Mouse (Mus musculus) urinary bladder, adult 18-20 months (tissue): ENCODE measurements around the gene Ppip5k2.

Source experiments
- DNase-seq, 2 experiments: peaks; one replicate each; pipeline ENCODE4 v3.0.0; 2022; ENCODE audit warnings: low spot score in 2 of 2, mixed read lengths in 2 of 2

The Ppip5k2 gene

DNA sequence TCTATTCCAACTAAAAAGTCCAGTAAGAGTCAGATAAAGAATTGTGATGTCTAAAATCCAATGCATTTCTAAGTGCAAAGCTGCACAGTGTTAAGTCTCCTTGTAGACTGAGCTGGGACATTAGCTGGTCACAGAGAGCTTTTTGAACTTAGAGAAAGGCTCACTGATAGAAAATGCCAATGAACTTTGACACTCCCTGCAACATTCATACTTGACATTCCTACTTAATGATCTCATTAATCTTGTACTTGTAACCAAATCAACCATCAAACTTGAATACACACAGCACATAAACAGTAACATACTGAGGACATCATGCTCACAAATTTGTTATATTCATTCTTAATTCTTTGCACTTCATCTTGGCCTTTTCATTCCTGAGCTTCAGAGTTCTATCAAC lies 10.4 kb downstream of the Ppip5k2 start:
- no peak for DNase-seq

DNA sequence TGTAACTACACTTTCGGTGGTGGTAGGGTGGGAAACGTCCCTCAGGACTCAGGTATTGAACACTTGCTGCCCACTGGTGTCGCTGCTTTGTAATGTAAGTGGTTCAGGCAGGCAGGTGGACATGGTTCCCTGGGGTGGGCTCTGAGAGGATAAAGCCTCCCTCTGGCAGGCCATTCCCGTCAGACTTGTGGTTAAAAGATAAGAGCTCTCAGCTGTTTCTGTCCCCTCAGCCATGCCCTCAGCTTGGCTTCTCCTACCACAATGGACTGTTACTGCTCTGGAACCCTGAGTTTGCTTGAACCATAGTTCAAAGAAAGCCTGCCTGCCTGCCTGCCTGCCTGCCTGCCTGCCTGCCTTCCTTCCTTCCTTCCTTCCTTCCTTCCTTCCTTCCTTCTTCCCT lies 15.8 kb downstream of the Ppip5k2 start:
- no peak for DNase-seq

DNA sequence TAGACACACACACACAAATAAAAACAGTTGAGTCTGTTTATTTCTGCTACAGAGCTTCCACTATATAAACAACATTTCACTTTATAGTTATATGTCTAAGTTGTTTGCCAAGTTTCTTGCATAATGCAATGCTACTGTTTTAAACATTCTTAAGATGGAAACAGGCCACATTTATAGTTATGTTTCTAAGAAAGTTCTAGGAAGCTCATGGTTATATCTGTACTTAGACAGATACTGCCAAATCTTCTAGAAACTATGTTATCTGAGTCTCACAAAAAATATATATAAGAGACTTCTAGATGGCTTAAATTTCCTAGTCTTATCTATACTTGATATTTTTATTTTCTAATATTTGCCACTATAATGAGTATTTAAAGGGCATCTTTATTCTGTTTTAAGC lies 17.0 kb downstream of the Ppip5k2 start:
- DNase-seq = no peak

DNA sequence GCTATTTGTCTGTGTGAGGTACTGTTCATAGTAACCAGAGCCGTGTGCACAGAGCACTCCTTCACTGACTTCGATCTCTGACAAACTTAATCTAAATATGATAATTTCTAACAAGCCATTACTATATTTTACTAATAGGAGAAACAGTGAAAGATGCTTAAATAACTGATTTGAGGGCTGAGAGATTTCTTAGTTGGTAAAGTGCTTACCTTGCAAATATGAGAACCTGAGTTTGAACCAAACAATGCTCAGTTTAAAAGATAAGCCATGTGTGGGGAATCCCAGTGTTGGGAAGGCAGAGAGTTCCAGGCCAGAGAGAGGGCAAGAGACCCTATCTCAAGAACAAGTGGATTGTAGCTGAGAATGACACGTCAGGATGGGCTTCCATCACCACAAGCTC lies 22.0 kb downstream of the Ppip5k2 start:
- no peak for DNase-seq

DNA sequence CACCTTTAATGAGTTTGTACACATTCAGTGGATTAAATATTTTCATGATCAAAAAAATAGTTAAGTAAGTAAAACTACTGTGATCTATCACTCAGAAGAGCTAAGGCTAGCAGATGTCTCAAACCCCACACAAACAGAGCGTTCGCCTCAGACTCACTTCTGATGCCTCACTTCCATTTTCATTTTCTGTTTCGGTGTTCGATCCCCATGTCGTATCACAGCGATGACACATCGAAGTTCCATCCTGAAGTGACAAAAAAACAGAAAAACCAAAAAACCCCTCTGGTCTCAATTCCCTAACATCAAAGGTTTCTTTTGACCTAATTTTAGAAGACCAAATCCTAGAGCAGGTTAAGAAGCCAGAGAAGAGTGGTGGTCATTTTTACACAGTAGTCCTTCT lies 23.9 kb downstream of the Ppip5k2 start:
- DNase-seq = no peak

DNA sequence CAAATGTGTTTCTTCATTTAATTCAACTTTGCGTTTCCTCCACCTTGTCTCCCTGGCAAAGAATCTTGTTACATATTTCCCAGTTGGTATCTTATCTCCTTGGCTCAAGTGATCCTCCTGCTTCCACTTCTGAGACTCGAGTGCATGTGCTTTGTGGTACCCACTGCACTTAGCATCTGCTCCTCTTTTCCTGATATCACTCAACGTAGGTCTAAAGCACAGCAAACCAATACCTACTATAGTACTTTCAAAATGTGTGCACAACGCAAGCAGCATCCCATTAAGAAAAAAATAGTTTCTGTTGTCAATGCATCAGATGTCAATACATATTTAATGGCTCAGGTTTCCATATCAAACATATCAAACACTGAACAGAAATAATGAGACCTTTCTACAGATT lies 24.5 kb downstream of the Ppip5k2 start:
- DNase-seq = no peak

DNA sequence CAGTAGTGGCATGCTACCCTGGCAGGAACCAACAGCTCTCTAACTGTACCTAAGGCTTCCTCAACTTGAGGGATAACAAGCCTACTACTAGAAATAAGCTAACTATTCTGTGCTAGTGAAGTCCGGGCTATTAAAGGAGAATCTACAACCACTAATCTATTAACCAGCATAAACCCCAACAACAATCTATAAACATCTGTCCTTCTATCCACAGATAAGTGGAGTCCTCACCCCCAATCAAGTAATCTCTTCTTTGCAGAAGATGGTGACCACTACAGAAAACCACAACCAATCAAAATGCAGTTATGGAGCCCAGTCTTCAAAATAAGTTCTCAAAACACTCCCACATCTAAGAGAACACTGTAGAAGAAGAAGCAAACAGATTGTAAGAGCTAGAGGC lies 27.1 kb downstream of the Ppip5k2 start:
- DNase-seq = no peak

DNA sequence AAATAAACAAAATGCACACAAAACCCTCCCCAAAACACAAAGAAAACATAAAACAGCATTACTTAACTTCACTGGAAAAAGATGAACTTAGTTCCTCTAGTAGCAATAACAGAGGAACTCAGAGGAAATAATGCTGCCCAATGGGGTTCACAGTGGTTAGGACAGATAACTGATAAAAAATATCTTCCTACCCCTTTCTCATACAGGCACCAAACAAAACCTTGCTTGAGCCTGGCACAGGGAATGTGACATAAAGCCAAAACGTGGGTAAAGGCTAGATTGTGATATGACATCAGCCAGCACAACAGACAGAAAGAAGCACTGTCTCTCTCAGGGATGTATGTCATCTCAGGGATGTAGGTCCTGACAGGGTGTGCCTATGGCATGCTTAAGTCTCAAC lies 40.9 kb downstream of the Ppip5k2 start:
- no peak for DNase-seq

DNA sequence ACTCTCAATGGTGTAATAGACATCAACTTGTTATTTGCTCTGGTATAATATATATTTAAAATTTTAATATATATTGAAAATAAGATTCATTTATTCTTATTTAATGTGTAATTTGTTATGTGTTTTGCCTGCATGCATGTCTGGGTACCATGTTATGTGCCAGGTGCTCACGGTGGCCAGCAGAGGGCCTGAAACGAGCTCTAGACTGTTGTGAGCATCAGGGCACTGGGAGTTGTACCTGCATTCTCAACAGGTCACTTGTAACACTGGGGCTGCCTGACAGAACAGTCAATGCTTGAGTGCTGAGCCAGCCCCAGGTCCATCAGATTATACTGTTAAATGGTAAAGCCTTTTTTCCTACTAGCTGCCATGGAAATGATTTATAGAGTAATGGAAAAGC lies 43.5 kb downstream of the Ppip5k2 start:
- no peak for DNase-seq

DNA sequence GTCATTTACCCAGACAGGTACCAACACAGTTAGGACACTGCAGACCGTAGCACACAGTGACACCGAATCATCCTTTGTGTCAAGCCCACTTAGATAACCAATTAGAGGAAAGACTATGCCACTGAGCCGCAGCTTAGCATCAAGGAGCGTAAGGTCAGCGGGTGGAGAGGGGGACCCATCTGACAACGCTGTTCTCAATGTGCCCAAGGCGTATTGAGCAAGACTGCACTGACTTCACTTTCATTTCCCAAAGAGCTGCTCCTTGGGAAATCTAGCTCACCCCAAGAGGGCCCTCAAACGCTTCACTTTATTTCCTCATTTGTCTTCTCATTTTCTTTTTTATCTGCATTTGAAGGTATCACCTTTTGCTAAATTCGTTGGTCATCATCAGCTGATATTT lies 51.8 kb downstream of the Ppip5k2 start:
- no peak for DNase-seq

DNA sequence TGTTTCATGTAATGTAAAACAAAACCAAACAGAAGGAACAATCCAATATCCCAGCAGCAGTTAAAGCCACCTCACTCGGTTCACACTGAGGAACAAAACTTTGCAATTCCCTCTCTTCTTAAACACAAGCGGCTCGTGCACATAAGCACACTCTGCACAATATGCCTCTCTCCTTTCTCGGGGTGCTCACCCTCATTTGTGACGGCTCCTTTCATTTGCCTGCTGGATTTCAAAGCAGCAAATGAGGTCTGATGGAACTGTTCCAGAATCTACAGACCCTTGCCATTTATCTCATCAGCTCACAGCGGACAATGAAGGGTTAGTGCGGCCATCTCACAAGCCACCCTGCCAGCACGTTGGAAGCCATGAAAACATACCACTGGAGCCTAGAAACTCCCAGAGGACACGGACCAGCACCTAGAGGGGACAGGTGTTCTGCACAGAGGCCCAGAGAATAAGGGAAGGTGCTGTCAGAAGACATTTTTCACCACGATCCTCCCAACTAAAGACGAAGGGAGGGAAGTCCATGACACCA lies 55.8 kb downstream of the Ppip5k2 start:
- DNase-seq = no peak

DNA sequence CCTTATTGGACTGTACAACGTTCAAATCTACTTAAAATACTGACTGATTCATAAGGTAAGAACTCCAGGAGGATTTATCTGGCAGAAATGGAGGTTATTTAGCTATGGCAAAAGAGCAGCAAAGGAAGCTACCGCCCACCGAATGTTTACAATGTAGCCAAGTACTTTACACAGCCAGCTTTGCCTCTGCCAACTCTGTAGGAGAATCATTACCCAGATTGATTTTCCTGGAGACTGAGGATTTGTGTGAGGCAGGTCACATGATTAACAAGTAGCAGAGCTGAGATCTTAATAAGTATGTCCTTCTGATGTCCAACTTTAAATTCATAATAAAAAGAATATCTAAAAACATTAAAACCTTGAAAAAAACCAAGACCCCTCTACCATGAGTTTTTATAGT lies 59.7 kb downstream of the Ppip5k2 start:
- DNase-seq = no peak

DNA sequence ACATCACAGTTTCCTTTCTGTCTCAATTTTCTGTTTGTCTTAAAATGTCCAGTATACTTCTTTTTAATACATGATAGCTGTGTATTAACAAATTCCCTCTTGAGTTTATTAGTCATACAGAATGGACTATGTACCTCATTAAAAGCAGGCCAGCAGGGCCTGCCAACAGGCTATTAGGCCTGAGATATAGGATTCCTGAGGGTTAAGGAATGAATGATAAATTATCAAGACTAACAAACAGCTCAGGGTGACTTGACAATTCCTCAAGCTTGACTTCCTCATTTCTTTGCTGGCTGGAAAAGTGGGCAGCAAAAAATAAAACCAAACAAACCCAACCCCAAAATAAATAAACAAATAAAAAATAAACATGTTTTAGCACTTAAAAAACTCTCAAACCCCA lies 64.8 kb downstream of the Ppip5k2 start:
- DNase-seq = no peak

DNA sequence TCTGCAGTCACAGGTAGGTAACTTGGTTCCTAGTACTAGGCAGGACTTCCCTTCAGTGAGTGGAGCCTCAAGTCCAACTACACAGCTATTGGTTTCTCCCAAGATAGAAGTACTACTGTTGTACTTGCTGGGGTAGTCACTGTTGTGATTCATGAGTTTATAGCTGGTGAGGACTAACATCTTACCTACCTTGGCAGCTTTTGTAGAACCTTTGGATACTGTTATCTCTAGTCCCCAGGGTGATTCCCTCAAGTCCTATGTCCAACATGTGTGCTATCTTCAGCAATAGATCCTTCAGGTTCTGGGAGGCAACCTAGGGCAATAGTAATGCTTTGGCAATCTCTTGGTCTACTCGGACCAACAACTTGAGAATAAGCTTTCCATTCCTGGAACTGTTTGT lies 65.6 kb downstream of the Ppip5k2 start:
- no peak for DNase-seq

DNA sequence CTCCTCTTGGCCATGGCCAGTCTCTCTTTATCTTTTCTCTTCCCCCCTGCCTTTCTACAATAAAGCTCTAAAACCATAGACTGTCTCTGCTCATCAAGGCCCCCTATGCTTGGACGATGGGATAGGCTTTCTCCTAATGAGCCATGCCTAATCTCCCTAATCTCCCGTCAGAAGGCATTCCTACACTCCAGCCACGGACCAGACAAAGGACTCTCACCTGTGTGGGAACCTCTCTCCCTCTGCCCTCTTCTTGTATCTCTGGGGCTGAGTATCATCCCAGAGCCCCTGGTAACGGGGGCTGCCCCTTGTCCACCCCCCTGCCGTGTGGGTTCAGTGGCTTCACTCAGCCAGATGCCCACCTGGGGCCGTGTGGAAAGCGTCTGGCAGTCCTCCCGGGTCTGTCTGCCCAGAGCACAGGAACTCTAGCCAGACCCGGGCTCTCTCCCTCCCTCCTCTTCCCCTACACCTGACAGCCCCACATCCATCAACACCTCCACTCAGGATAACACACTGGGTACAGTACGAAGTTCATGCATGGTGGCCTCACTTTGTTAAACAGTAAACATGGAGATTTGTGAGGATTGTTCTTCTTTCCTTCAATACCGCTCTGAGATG lies 71.1 kb downstream of the Ppip5k2 start:
- DNase-seq = no peak

DNA sequence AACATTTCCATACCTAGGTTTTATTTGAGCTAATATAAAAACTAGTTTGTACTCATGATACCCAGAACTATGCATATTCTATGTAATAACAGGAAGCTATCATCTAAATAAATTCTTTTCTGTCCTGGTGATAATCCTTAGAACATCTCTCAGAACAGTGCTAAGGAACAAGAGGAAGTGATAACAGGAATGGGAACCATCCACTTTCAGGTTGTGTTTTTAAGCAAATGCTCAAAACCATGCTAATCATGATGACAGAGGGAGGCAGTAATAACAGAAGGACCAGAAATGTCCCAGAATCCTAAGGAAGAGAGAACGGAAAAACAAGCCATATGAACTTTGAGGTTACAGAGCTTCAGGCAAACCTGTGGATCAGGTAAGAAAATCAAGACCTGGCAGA lies 72.9 kb downstream of the Ppip5k2 start:
- no peak for DNase-seq

DNA sequence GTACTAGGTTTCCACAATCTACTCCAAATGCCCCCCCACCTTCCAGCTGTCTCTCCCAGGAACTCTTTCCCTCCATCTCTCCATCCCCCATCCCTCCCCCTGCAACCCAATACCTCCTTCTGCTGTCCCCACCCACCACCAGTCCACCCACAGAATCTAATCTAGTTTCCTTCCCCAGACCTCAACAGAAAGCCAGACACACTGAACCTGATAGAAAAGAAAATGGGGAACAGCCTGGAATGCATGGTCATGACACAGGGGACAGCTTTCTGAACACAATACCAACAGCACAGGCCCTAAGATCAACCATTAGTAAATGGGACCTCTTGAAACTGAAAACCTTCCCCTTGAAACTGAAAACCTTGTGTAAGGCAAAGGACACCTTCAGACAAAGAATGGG lies 76.4 kb downstream of the Ppip5k2 start:
- DNase-seq = no peak

DNA sequence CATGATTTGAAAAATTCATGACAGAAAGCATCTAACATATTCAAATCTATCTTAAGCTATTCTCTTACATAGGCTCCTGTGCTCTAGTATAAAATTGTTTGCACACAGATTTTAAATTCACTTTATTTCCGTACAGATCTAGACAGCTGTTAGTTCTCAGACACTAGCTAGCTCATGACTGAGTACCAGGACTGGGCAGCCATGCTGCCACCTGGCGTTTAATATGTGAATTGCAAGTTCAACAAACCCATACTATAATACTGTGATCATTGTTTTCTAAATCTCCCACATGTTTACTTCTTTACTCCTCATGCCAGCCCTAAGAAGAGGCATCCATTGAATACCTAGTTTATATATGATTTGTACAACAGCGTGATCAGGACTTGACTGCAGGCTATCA lies 81.5 kb downstream of the Ppip5k2 start:
- DNase-seq = no peak

DNA sequence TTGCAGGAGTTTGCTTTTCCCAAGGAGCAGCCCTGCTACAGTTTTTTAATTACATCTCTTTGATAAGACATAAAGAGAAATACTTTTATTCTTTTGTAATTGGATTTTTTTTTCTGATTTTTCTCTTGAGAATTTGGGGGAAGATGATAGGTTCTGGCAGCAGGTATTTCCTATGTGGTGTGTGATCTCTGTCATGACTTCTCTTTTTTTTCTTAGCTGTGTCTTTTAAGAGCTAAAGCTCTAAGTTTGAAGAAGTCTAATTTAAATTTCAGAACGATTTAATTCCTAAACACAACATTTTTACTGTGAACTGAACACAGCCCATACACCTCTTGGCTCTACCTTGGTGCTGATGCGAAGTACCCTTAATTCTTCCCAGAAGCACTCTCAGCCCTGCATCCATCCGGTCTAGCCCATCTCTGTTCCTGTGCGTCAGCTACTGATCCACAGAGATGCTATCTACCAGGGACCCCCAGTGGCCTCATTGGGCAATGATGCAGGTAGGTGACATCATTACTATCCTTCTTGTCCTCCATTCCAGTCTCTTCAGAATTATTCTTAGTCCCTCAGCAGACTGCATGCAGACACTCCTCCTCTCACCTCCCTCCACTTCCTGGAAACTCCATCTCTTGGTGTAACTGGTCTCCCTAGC lies 93.6 kb downstream of the Ppip5k2 start:
- DNase-seq = no peak

DNA sequence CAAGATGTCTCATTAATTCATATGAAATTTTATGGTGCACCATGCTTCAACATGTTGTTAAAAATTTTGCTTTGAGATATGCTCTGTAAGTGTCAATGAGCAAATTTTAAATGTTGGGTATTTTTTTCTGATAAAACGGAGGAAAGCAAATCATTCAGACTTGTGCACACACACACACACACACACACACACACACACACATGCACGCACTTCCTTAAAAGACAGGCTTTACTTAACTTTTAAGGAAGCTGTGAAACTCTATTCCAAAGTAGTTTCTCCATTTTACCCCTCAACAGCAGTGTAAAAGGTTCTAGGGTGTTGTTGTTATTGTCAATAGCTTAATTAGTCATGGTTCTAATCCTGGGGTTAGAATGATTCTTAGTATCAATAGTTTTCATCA lies 94.1 kb downstream of the Ppip5k2 start:
- no peak for DNase-seq

DNA sequence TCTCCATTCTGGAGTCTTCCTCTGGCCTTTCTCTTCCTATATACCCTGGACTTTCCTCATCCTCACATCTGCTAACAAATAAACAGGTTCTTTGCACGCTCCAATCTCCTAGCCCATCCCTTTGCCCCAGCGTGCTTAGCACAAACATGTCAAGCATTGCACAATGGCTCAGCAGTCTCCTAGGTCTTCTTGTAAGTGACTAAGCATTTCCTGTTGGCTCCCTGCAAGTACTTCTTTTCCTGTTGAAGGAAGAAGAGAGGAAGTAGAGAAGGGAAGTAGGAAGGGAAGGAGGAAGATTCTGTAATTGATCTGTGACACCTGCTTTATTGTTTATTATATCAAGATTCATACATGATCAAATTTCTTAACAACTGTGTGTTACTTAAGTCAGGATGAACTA lies 97.4 kb downstream of the Ppip5k2 start:
- peak in 1 of 2 experiments; percentile 18 for DNase-seq

DNA sequence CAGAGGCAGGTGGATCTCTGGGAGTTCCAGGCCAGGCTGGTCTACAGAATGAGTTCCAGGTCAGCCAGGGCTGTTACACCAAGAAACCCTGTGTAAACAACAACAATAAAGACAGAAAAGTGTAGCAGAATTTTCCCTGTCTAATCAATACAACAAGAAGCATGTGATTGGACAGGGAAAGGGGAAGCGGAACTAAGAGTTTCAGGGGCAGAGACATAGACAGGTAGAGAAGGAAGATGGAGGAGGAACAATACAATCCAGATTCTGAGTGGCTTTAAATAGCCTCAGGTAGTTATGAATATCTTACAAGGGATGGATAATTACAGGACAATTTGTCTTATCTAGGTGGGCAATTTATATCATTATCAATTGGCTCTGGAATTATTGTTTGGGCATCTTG lies 102.9 kb downstream of the Ppip5k2 start:
- DNase-seq = no peak

DNA sequence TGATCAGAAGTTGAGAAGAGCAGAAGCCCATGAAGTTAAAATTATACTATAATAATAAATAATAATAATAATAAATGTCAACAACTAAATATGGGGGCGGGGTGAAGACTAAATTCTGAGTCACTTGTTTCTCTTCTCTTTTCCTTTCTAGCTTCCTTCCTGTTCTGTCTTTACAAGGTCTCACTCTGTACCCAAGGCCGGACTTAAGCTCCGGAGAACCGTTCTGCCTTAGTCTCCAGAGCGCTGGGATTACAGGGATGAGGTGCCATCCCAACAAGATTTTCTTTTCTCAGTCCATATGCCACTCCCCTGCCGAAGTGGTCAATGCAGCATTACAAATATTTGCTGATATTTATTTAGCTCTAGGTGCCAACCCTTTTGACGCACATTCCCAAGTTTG lies 107.9 kb downstream of the Ppip5k2 start:
- DNase-seq = no peak
